Mouse (Mus musculus): Measurements from ENCODE around the gene Myh14. TPM values are rescaled to one million over a fixed set of nuclear protein-coding genes. Genes with fewer than 3 reads are reported as not detected.
"Not testable (repeated sequence)": the region's sequence is repeated elsewhere in the genome, so short reads cannot be mapped to it uniquely, and the experiment has no call there.

Gene Myh14
- 1.9 and 2.6 TPM in 2 replicates for polyA plus RNA-seq (2015; fragmentation: Nextera tagmentation; extraction: Ambion mirVana)

DNA sequence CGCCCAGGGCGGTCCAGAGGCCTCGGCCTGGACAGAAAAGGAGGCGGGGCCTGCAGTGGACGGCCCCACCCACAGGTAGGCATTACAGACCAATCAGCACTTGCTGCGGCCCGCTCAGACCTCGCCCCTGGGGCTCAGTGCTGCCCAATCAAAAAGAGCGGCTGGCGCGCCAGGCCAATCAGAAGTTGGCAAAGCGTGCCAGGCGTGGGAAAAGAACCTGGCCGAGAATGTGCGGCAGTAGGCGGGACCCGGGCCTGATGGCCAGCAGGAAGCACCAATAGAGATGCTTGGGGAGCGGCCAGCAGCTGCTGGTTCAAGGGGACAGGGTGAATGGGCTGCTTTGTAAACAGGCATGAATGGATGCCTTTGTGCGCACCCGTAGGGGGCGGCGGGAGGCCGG, at the start of gene Myh14:
TSS of gene Myh14 (minus strand) at position 41 of the 400 bp plus-strand sequence.
- WGBS: under 1% methylated on average over 23 of the region's 23 CpGs
- ATAC-seq (ENCODE audit: low read depth): peak; percentile 96
- Histone ChIP-seq H3K4me2 (peak within 1 kb of the TSS; percentile 62), H3K36me3 (no peaks in the 10 kb centered on the region), H3K27ac (replicated peaks) (0 out of 2 replicates have a peak within 1 kb of the TSS, but pooled peaks have one; percentile 23), H3K4me1 (replicated peaks) (peaks cover 14% of the 10 kb centered on the region), H3K9me3 (0 out of 2 replicates have a peak, but pooled peaks cover 7% of the 10 kb centered on the region), H3K27me3 (peaks cover 46% of the 10 kb centered on the region), H3K9ac (peak within 1 kb of the TSS; percentile 41; the same call in 1 of the 2 replicates), H3K4me3 (peak within 1 kb of the TSS; percentile 32)

DNA sequence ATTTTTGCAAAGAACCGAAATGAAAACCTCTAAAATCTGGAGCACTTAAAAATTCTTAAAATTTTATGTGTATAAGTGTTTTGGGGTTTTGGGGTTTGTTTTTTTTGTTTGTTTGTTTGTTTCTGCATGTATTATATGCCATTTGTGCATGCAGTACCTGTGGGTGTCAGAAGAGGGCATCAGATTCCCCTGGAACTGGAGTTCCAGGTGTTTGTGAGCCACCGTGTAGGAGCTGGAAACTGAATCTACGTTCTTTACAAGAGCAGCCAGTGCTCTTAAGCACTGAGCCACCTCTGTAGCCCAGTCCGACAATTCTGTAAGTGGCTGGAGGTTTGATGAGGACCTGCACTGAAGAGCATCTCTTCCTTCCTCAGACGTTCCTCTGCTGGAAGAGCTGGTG, 39.2 kb upstream of the Myh14 start:
- Histone ChIP-seq H3K9ac (no peak overlapping the region), H3K4me2 (no peak overlapping the region), H3K9me3 (no peaks in the 10 kb centered on the region; the same call in 1 of the 2 replicates), H3K27ac (replicated peaks) (no peak overlapping the region), H3K36me3 (no peaks in the 10 kb centered on the region), H3K4me3 (no peak overlapping the region), H3K4me1 (replicated peaks) (no peaks in the 10 kb centered on the region), H3K27me3 (no peaks in the 10 kb centered on the region)
- ATAC-seq (ENCODE audit: low read depth): no peak
- WGBS: 88% methylated on average over 5 of the region's 5 CpGs

DNA sequence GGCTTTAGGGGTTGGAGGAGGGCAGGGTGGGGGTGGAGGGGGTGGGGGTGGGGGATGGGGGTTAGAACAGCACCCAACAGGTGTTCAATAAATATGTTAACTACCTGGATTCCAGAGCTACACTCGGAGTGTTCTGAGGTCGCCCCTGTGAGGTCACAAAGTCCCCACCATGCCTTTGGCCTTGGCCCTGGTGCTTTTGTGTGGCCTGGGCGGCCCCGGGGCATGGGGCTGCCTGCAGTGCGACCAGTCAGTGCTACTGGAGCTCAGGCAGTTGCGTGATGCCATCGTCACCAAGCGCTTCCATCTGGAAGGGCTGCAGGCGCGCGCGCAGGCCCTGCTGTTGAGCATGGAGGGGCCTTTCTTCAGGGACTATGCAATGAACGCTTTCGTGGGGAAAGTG, 37.9 kb upstream of the Myh14 start, which contains the start of gene Izumo2:
TSS of gene Izumo2 (plus strand) at position 169 of the 400 bp plus-strand sequence.
- no peak within 1 kb of the TSS for H3K4me2 ChIP-seq
- no peak for ATAC-seq (ENCODE audit: low read depth)
- WGBS: 69% methylated on average over 14 of the region's 14 CpGs

DNA sequence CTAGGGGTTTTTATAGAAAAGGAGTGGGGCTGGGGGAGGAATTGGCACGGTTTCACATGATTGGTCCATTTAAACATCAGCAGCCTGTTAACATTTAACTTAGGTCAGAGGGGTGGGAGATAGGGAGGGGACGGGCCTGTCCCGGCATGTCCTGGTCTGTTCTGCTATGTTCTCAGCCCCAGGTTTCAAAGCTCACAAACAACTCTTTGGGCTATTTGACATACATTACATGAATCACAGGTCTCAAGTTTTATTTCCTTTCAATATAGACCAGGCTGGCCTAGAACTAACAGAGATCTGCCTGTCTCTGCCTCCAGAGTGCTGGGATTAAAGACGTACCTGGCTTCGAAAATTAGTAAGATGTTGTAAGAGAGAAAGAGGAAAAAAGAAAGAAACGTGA, 37.5 kb upstream of the Myh14 start:
- 89% methylated on average over 6 of the region's 6 CpGs for WGBS
- not testable (repeated sequence) for ATAC-seq (ENCODE audit: low read depth)

More for the DNA sequence above, 37.9 kb upstream of the Myh14 start, which contains the start of gene Izumo2:
- Histone ChIP-seq H3K27me3 (no peaks in the 10 kb centered on the region), H3K9ac (no peak within 1 kb of the TSS), H3K9me3 (no peaks in the 10 kb centered on the region; the same call in 1 of the 2 replicates), H3K27ac (replicated peaks) (no peak within 1 kb of the TSS), H3K4me1 (replicated peaks) (no peaks in the 10 kb centered on the region), H3K36me3 (no peaks in the 10 kb centered on the region), H3K4me3 (no peak within 1 kb of the TSS)

DNA sequence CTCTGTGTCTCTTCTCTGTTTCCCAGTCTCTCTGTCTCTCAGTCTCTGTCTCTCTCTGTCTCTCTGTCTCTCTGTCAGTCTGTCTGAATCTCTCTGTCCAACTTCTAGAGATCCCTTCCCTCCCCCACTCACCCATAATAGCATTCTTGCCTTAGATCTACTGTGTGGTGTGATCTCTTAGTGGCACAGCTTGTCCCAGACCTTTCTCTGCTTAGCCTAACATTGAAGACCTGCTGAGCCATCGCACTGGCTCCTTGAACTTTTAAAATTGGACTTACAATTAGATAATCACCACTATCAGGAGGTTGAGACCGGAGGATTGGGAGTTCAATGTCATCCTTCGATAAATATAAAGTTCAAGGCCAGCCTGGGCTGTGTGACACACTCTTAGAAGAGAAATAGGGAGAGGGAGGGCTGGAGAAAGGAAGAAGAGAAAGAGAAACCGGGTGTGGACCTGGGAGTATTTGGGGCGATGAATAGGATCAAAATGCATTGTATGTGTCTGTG, 36.6 kb upstream of the Myh14 start:
- ATAC-seq (ENCODE audit: low read depth): no peak
- Histone ChIP-seq H3K4me1 (replicated peaks) (no peaks in the 10 kb centered on the region), H3K9ac (no peak overlapping the region), H3K4me2 (no peak overlapping the region), H3K27me3 (no peaks in the 10 kb centered on the region), H3K27ac (replicated peaks) (no peak overlapping the region), H3K4me3 (no peak overlapping the region), H3K9me3 (no peaks in the 10 kb centered on the region; the same call in 1 of the 2 replicates), H3K36me3 (no peaks in the 10 kb centered on the region)
- WGBS: 90% methylated on average over 5 of the region's 5 CpGs

More for the DNA sequence above, 37.5 kb upstream of the Myh14 start:
- H3K27me3 ChIP-seq; H3K27ac ChIP-seq (replicated peaks); H3K4me1 ChIP-seq (replicated peaks); H3K4me3 ChIP-seq; H3K36me3 ChIP-seq; H3K4me2 ChIP-seq; H3K9me3 ChIP-seq; H3K9ac ChIP-seq: not testable (repeated sequence)

DNA sequence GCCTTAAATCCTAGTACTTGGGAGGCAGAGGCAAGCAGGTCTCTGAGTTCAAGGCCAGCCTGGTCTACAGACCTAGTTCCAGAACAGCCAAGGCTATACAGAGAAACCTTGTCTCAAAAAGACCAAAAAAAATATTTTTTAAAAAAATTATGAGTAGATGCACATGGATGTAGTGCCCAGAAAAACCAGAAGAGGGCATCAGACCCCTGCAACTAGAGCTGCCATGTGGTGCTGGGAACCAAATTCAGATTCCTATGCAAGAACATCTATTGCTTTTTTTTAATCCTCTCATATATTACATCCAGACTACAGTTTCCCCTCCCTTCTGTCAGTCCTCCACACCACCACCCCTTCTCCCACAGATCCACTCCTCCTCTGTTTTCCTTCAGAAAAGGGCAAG, 35.7 kb upstream of the Myh14 start:
- Histone ChIP-seq H3K4me3 (no peak overlapping the region), H3K27me3 (no peaks in the 10 kb centered on the region)

DNA sequence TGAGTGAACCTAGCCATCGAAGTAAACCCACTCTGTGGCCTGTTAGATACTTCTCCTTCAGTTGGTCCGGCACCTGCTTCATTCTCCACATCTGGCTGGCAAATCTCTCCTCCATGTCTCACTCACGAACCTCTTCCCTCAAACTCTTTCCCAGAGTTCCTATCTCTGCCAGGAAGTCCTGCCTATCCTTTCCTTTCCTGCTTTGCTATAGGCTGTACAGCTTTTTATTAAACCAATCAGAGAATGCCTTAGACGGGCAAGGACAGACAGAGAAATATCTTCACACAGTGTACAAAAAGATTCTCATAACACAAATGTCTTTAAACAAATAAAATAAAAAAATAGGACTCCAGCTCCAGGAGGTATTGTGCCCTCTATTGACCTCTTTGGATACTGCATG, 34.4 kb upstream of the Myh14 start:
- no peaks in the 10 kb centered on the region for H3K36me3 ChIP-seq
- H3K4me3 ChIP-seq: no peak overlapping the region
- no peak for ATAC-seq (ENCODE audit: low read depth)
- WGBS: 94% methylated on average over 4 of the region's 4 CpGs
- no peak overlapping the region for H3K4me2 ChIP-seq
- no peaks in the 10 kb centered on the region for H3K4me1 ChIP-seq (replicated peaks)
- no peak overlapping the region for H3K9ac ChIP-seq
- no peaks in the 10 kb centered on the region; the same call in 1 of the 2 replicates for H3K9me3 ChIP-seq
- H3K27ac ChIP-seq (replicated peaks): no peak overlapping the region
- H3K27me3 ChIP-seq: no peaks in the 10 kb centered on the region

More for the DNA sequence above, 35.7 kb upstream of the Myh14 start:
- H3K36me3 ChIP-seq: no peaks in the 10 kb centered on the region
- no peak overlapping the region for H3K9ac ChIP-seq
- H3K4me1 ChIP-seq (replicated peaks): no peaks in the 10 kb centered on the region
- H3K4me2 ChIP-seq: no peak overlapping the region
- no peak overlapping the region for H3K27ac ChIP-seq (replicated peaks)
- H3K9me3 ChIP-seq: no peaks in the 10 kb centered on the region; the same call in 1 of the 2 replicates
- no peak for ATAC-seq (ENCODE audit: low read depth)

DNA sequence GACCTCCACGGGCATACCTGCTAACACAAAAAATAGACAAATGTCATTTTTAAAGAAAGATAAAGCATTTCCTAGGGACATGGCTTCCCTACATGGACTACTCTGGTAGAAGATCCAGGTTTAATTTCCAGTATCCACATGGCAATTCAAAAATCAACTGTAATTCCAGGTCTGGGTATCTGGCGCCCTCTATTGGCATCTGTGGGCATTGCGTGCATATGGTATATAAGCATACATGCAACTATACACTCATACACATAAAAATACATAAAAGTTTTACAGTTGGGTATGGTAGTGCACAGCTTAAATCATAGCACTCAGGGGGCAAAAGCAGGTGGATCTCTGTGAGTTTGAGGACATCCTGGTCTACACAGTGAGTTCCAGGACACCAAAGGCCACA, 33.7 kb upstream of the Myh14 start:
- ATAC-seq (ENCODE audit: low read depth): no peak
- no peak overlapping the region for H3K4me3 ChIP-seq
- no peaks in the 10 kb centered on the region for H3K9me3 ChIP-seq
- 60% methylated on average over 3 of the region's 3 CpGs for WGBS
- H3K9ac ChIP-seq: no peak overlapping the region
- H3K4me2 ChIP-seq: no peak overlapping the region
- no peaks in the 10 kb centered on the region for H3K36me3 ChIP-seq
- no peak overlapping the region for H3K27ac ChIP-seq (replicated peaks)
- no peaks in the 10 kb centered on the region for H3K4me1 ChIP-seq (replicated peaks)
- no peaks in the 10 kb centered on the region for H3K27me3 ChIP-seq

DNA sequence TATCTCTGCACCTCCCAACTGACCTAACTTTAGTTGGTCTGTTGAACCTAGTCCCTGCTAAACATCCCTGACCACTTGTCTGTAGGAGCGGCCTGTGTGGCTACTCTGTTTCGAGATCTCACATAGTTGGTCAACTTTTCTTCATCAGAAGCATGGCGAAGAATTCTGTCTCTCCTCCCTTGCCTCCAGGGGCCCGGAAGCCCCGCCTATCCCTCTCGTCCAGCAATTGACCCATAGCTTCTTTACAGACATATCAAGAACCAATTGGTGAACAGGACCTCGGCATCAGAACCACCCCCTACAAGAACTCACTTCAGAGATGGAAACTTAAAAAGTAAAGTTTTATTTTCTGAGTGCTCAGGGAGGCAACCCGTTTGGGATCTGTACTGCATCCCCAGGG, 32.3 kb upstream of the Myh14 start:
- Histone ChIP-seq H3K27me3 (no peaks in the 10 kb centered on the region), H3K4me1 (replicated peaks) (no peaks in the 10 kb centered on the region), H3K9me3 (no peaks in the 10 kb centered on the region), H3K4me2 (no peak overlapping the region), H3K36me3 (no peaks in the 10 kb centered on the region), H3K27ac (replicated peaks) (no peak overlapping the region), H3K9ac (no peak overlapping the region), H3K4me3 (no peak overlapping the region)
- 83% methylated on average over 8 of the region's 8 CpGs for WGBS
- no peak for ATAC-seq (ENCODE audit: low read depth)

DNA sequence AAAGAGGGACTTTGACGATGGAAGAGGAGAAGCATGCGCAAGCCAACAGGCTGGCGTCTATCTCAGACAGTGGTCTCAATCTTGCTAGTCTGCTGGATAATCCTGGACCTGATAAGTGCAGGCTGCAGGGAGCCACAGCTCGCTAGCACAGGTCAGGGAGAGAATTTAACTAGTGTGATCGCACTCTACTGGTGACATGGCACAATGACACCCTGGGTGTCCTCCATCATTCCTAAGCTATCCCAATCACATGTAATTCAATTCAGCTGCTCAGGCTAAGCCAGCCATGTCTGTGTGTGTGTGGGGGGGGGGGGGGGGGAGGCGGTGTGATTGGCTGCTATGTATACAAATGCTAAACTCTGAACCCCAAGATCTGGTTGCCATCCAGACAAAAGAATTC, 31.3 kb upstream of the Myh14 start:
- Histone ChIP-seq H3K4me1 (replicated peaks) (peaks cover 9% of the 10 kb centered on the region; the same call in 1 of the 2 replicates), H3K9ac (no peak overlapping the region), H3K9me3 (no peaks in the 10 kb centered on the region), H3K4me3 (no peak overlapping the region), H3K27ac (replicated peaks) (no peak overlapping the region), H3K36me3 (no peaks in the 10 kb centered on the region), H3K4me2 (no peak overlapping the region), H3K27me3 (no peaks in the 10 kb centered on the region; the same call in 1 of the 2 replicates)
- 9% methylated on average over 5 of the region's 6 CpGs for WGBS
- peak; percentile 59 for ATAC-seq (ENCODE audit: low read depth)

DNA sequence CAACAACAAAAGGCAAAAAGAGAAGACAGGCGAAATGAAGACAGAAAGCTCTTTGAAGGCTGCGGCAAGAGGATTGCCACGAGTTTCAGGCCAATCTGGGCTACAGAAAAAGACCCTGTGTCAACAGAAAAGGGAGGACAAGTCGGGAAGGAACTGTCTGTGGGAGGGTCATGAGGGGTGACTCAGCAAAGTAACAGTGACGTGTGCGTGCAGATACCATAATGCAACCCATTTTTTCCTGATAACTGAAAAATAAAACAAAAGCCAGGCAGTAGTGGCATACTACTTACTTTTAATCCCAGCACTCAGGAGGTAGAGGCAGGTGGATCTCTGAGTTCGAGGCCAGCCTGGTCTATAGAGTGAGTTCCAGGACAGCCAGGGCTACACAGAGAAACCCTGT, 27.3 kb upstream of the Myh14 start:
- no peaks in the 10 kb centered on the region for H3K36me3 ChIP-seq
- peaks cover 11% of the 10 kb centered on the region; the same call in 1 of the 2 replicates for H3K4me1 ChIP-seq (replicated peaks)
- no peak overlapping the region for H3K9ac ChIP-seq
- no peak overlapping the region for H3K4me2 ChIP-seq
- no peak overlapping the region for H3K27ac ChIP-seq (replicated peaks)
- no peak overlapping the region for H3K4me3 ChIP-seq
- 62% methylated on average over 7 of the region's 7 CpGs for WGBS
- H3K9me3 ChIP-seq: no peaks in the 10 kb centered on the region
- ATAC-seq (ENCODE audit: low read depth): no peak
- peaks cover 3% of the 10 kb centered on the region; the same call in 1 of the 2 replicates for H3K27me3 ChIP-seq

DNA sequence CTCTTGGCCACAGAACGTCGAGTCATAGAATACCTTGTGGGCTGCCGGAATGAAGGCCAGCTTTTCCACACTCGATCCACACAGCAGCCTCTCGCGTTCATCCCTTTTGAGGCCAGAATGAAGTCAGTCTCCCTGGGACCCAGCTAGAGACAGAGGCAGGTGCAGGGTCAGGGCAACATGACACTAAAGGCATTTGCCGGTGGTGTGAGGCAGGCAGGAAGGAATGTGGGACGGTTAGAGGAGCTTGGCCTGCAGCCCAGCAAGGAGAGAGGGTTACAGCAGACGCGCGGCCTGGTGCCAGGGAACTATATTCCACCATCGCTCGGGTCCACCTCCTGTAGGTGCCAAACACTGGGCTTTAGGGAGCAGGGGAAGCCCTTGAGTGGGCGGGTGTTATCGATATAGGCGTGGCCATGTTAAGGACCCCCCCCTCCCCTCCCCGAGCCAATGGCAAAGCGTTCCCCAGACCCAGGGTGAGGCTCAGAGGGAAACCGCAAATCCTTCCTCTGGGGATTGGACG, 26.6 kb upstream of the Myh14 start:
- Histone ChIP-seq H3K4me3 (no peak overlapping the region), H3K27me3 (peaks cover 3% of the 10 kb centered on the region; the same call in 1 of the 2 replicates), H3K9me3 (no peaks in the 10 kb centered on the region), H3K27ac (replicated peaks) (no peak overlapping the region), H3K4me2 (peak overlapping the region; percentile 3; the same call in 1 of the 2 replicates), H3K9ac (0 out of 2 replicates have a peak overlapping the region, but pooled peaks have one; percentile 41), H3K4me1 (replicated peaks) (peaks cover 11% of the 10 kb centered on the region; the same call in 1 of the 2 replicates), H3K36me3 (no peaks in the 10 kb centered on the region)
- 18% methylated on average over 20 of the region's 20 CpGs for WGBS
- ATAC-seq (ENCODE audit: low read depth): 0 out of 2 replicates have a peak, but pooled peaks have one; percentile 57
